Mouse (Mus musculus) gastrocnemius, adult 2 months (tissue): Measurements from ENCODE around the gene Vwa8. TPM values are rescaled to one million over a fixed set of nuclear protein-coding genes. Genes with fewer than 3 reads are reported as not detected.

Experiments used
- DNase-seq: peaks from one replicate; pipeline ENCODE4 v3.0.0; 2022
- H3K27ac ChIP-seq: fragments of 200-600 bp; 2 replicates; pipeline ENCODE4 v1.8.1; 2022; ENCODE audit warnings: mild to moderate bottlenecking
- H3K4me3 ChIP-seq: fragments of 200-600 bp; 2 replicates; pipeline ENCODE4 v1.8.1; 2022; ENCODE audit warnings: mild to moderate bottlenecking, moderate library complexity
- CTCF ChIP-seq: fragments of 200-600 bp; IDR thresholded peaks from 2 replicates; pipeline ENCODE4 v1.8.1; 2022; ENCODE audit warnings: antibody characterized with exemption, mild to moderate bottlenecking, moderate library complexity
- intact Hi-C: fragments of 180-260 bp; cut with DNase I; formaldehyde crosslinking; loops from one replicate; pipeline ENCODE4 v1.15.1; 2025
- total RNA-seq, 2 experiments: library from RNA; stranded (reverse); gene quantifications; 2 replicates each; pipeline ENCODE4 v1.2.3; 2021

Vwa8 gene
- total RNA-seq, 2 experiments from 2014 or later: 64.5 to 83.1 TPM

DNA sequence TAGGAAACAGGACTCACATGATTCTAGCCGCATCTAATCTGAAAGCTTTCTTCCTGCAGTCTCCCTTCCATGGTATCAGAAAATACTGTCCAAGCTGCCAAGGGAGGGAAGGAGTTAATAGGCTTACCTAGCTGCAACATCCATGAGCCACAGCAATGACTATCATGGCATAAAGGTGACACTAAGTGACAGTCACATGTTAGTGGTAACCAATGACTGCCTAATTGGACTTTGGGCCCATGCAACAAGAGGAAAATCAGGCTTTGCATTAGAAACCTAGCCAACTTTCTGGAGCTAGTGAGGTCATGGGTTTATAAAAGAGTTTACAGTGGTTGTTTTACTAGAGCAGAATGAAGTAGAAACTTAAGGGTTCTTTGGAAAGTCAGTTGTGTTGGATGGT lies 46.6 kb downstream of the Vwa8 start:
- DNase-seq: no peak
- Histone ChIP-seq H3K27ac (0 out of 2 replicates have a peak overlapping the region, but pooled peaks have one; percentile 21), H3K4me3 (no peak overlapping the region)
- no peak for TF ChIP-seq CTCF
- intact Hi-C loops: loop anchor here (5.0 kb wide), 1 partner anchor 43 kb away; no protein-coding TSS in a partner anchor

GRCm38 (mm10) chr14:78896252-78896651 lies 47.4 kb downstream of the Vwa8 start:
- intact Hi-C loops: loop anchor here (5.0 kb wide), 1 partner anchor 44 kb away; no protein-coding TSS in a partner anchor

GRCm38 (mm10) chr14:78900770-78901169 lies 51.9 kb downstream of the Vwa8 start:
- peak; percentile 45 for DNase-seq
- no peak overlapping the region; the same call in 1 of the 2 replicates for H3K4me3 ChIP-seq
- no peak for TF ChIP-seq CTCF
- H3K27ac ChIP-seq: peak overlapping the region; percentile 64
- intact Hi-C loops: no loop called here

More at GRCm38 (mm10) chr14:78896252-78896651, 47.4 kb downstream of the Vwa8 start:
- peak; percentile 81 for DNase-seq
- Histone ChIP-seq H3K27ac (peak overlapping the region; percentile 21; the same call in 1 of the 2 replicates), H3K4me3 (no peak overlapping the region)
- no peak for TF ChIP-seq CTCF

DNA sequence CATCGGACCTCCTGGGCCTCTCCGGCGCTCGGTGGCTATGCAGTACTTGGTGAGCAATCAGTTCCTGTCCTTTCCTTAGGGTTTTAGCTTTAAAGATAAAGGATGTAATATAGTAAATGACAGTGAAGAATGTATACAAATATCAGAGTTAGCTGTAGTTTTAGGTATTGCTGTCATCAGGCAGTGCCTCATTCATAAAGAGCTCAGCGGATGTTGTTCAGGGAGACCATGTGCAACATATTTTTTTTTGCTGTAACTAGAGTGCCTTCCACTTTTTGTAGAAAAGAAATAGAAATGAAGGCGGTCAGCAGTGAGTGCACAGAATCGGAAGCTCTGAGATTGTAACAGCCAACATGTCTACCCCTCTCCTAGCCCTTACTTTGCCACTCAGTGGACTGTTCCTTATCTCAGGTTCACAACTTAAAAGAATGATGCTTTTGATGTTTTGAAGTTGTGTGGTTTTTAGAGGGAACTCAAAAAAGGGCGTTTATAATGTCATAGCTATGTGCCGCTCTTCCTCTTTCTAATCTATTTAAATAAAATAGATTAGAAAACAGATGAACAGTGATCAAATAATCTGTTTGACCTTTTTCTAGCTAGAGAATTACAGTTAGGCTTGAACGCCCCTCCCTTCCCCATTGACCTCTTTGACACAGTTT lies 59.5 kb downstream of the Vwa8 start:
- DNase-seq: no peak
- no peak overlapping the region for H3K4me3 ChIP-seq
- TF ChIP-seq CTCF: no peak
- intact Hi-C loops: no loop called here
- H3K27ac ChIP-seq: no peak overlapping the region

GRCm38 (mm10) chr14:78912076-78912475 lies 63.2 kb downstream of the Vwa8 start:
- DNase-seq: peak; percentile 52
- no peak for TF ChIP-seq CTCF
- H3K4me3 ChIP-seq: no peak overlapping the region
- peak overlapping the region; percentile 49; the same call in 1 of the 2 replicates for H3K27ac ChIP-seq
- intact Hi-C loops: no loop called here

DNA sequence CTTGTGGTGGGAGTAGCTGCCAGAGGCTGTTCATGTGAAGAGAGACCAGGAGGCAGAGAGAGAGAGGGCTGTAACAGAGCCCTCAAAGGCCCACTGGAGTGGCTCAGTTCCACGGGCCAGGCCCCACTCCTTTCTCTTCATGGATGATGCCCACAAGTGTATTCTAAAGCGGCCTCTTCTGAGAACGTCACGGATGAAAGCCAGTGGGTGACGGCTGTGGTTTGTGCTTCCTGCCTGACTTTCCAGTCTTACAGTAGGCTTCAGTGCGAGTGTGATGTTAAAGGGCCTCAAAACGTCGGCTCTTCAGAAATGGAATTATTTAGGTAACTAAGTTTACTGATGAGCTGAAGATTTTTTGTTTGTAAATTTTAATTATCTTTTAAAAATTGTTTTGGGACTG lies 65.3 kb downstream of the Vwa8 start:
- no peak for TF ChIP-seq CTCF
- no peak for DNase-seq
- intact Hi-C loops: no loop called here
- no peak overlapping the region for H3K4me3 ChIP-seq
- H3K27ac ChIP-seq: no peak overlapping the region

DNA sequence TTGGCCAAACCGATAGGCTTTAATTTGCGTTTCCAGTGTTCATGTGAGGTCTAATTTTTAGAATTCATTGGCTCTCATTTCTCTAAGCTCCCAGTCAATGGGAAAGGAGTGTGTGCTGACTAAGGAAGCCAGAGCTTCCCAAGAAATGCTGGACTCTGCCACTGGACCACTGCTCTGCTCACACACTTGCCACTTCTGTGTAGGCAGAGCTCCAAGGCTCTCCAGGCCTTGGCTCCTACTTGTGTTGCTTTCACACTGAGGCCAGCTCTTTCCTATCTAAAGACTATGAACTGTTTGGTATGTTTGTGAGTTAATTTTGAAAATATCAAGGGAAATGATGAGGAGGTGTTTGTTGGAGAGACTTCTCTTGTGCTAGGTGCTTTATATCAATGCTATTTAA lies 67.8 kb downstream of the Vwa8 start:
- Histone ChIP-seq H3K4me3 (no peak overlapping the region), H3K27ac (no peak overlapping the region)
- intact Hi-C loops: no loop called here
- peak; percentile 33 for DNase-seq
- TF ChIP-seq CTCF: no peak

DNA sequence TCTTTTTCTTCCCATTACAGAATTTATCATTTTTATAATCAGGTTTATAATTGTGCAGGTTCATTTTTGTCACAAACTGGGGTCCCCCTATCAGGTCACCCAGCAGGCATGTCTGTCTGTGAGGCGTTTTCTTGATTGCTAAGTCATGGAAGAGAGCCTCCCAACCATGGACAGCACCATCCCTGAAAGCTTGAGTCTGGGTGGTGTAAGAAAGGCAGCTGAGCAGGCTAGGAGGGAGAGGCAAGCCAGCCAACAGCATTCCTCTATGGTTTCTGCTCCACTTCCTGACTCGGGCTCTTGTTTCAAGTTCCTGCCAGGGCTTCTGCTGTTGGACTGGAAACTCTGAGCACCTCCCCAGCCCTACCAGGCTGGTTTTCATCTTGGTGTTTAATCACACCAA lies 72.4 kb downstream of the Vwa8 start:
- DNase-seq: peak; percentile 30
- Histone ChIP-seq H3K4me3 (no peak overlapping the region), H3K27ac (no peak overlapping the region)
- no peak for TF ChIP-seq CTCF
- intact Hi-C loops: no loop called here

GRCm38 (mm10) chr14:78923631-78924030 lies 74.8 kb downstream of the Vwa8 start:
- intact Hi-C loops: no loop called here
- Histone ChIP-seq H3K27ac (no peak overlapping the region), H3K4me3 (no peak overlapping the region)
- no peak for TF ChIP-seq CTCF
- no peak for DNase-seq

GRCm38 (mm10) chr14:78924755-78925537 lies 76.1 kb downstream of the Vwa8 start:
- no peak for DNase-seq

DNA sequence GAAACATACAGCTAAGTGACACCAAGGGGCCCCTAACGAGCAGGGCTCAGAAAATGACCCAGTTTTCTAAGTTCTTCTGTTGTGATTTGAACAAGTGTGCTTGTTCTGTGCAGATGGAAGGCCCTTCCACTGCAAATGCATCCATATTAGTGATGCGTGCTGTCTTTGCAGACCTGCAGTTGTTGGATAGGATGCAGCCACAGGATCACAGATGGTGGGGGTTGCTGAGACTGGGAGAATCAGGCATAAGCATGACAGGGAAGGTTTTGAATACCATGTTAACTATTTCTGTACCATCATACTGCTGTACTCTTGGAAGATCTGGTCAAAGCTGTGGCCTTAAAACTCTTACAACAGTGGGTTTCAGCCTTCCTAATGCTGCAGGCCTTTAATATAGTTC lies 83.2 kb downstream of the Vwa8 start:
- DNase-seq: no peak
- intact Hi-C loops: no loop called here
- Histone ChIP-seq H3K27ac (no peak overlapping the region), H3K4me3 (no peak overlapping the region)
- TF ChIP-seq CTCF: no peak

More at GRCm38 (mm10) chr14:78924755-78925537, 76.1 kb downstream of the Vwa8 start:
- TF ChIP-seq CTCF: no peak
- Histone ChIP-seq H3K27ac (no peak overlapping the region), H3K4me3 (no peak overlapping the region)
- intact Hi-C loops: no loop called here

- TF ChIP-seq CTCF: no peak
- H3K27ac ChIP-seq: no peak overlapping the region
- H3K4me3 ChIP-seq: no peak overlapping the region
- intact Hi-C loops: no loop called here
- DNase-seq: no peak
These were observed 84.5 kb downstream of the Vwa8 start for GRCm38 (mm10) chr14:78933399-78933798.

DNA sequence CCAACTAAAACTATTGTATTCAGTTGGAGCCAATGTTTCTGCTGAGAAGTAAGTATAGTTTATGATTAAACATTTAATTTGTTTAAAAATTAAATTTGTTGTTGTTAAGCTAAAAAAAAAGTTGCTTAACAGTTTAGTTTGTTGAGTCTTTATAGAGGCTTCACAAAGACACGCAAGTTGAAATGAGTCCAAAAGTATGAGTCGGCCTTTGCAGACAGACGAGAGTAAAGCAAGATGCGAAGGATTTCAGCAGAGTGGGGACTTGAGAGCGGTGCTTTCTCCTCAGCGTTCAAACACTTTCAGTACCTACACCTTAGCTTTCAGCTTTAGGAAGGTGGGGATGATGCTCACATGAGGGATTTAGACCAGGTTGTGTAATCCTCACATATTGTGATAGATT lies 85.7 kb downstream of the Vwa8 start:
- DNase-seq: no peak
- intact Hi-C loops: no loop called here
- no peak for TF ChIP-seq CTCF
- no peak overlapping the region for H3K27ac ChIP-seq
- H3K4me3 ChIP-seq: no peak overlapping the region
